Mouse (Mus musculus): ENCODE results near the gene Th. TPM values are rescaled to one million over a fixed set of nuclear protein-coding genes. Genes with fewer than 3 reads are reported as not detected.

Th gene
- polyA plus RNA-seq, 2 experiments, result 0.26 to 0.40 TPM

DNA sequence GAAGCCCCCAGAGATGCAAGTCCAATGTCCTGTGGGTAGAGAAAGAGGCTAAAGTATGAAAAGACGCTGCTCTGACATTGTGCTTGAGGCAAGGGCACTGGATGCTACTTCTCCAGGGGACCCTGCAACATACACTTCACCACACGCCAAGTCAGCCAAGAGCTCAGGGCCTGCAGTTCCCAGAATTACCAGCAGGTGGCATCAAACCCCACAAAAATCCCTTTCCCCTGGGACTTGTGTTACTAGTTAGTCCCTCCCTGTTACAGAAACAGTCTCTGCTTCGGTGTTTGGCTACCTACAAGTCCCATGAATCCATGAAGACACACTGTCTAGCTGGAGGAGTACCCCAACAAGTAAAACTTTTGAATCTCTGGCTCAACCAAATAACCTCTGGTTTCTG is 36.3 kb downstream of the Th start:
- TF ChIP-seq POLR2A (IDR thresholded peaks at IDR 0.05; ENCODE audit: borderline replicate concordance, extremely low read depth, insufficient read depth, insufficient read length), result no peak
- Histone ChIP-seq H3K27ac (replicated peaks; ENCODE audit: low read depth, low read length) (no peak overlapping the region), H3K9ac (ENCODE audit: low read depth, low read length, severe bottlenecking) (no peak overlapping the region), H3K36me3 (ENCODE audit: control insufficient read depth, insufficient read depth, low read length) (no peaks in the 10 kb centered on the region), H3K4me2 (replicated peaks; ENCODE audit: low read depth, low read length, severe bottlenecking) (no peak overlapping the region), H3K4me1 (ENCODE audit: control insufficient read depth, insufficient read depth, low read length) (peaks cover 3% of the 10 kb centered on the region; the same call in 1 of the 2 replicates), H3K27me3 (ENCODE audit: control insufficient read depth, insufficient read depth, low read length) (0 out of 2 replicates have a peak, but pooled peaks cover 7% of the 10 kb centered on the region), H3K4me3 (replicated peaks; ENCODE audit: low read length) (no peak overlapping the region), H3K9me3 (ENCODE audit: control insufficient read depth, low read length) (no peaks in the 10 kb centered on the region)
- DNase-seq (ENCODE audit: low spot score) (peak; percentile 95), ATAC-seq (ENCODE audit: low FRiP score, low read depth) (peak; percentile 63; the same call in 1 of the 2 replicates)
- WGBS, result 2% methylated on average over 3 of the region's 3 CpGs

DNA sequence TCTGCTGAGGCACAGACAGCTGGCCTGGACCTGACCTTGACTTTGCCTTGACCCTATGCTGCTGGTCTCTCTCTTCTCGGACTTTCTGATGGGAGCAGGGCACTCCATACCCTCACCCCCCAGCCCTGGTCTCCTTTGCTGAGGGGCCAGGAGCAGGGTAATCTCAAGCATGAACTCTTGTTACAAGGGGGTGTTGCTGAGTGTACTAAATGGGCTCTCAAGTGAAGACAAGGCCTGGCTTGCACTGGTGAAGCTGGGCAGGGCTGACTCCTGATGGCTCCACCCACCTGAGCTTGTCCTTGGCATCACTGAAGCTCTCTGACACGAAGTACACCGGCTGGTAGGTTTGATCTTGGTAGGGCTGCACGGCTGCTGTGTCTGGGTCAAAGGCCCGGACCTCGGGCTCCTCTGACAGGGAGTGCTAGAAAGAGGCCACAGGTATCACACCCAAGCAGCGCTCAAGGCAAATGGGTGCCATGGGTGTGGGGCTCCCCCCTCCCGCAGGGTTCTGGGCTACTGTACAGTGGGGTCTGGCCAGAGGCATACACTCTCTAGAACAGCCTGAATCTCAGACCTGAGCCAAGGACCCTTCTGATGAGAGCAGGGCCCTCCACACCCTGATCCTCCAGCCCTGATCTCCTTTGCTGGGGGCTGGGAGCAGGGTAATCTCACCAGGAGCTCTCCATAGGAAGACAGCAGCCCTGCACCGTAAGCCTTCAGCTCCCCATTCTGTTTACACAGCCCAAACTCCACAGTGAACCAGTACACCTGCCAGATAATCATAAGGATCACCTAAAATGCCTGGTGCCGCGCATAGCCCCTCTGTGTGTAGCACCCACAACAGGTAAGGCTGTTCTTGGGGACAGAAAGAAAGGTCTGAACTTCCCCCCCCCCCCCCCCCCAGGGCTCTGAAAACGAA is 36.9 kb downstream of the Th start:
- 68% methylated on average over 12 of the region's 12 CpGs for WGBS
- ATAC-seq (ENCODE audit: low FRiP score, low read depth) (no peak), DNase-seq (ENCODE audit: low spot score) (no peak)
- H3K36me3 ChIP-seq (ENCODE audit: control insufficient read depth, insufficient read depth, low read length), result no peaks in the 10 kb centered on the region
- no peak overlapping the region for H3K27ac ChIP-seq (replicated peaks; ENCODE audit: low read depth, low read length)
- no peak overlapping the region for H3K9ac ChIP-seq (ENCODE audit: low read depth, low read length, severe bottlenecking)
- no peak for TF ChIP-seq POLR2A (IDR thresholded peaks at IDR 0.05; ENCODE audit: borderline replicate concordance, extremely low read depth, insufficient read depth, insufficient read length)
- H3K27me3 ChIP-seq (ENCODE audit: control insufficient read depth, insufficient read depth, low read length), result 0 out of 2 replicates have a peak, but pooled peaks cover 7% of the 10 kb centered on the region
- no peaks in the 10 kb centered on the region for H3K9me3 ChIP-seq (ENCODE audit: control insufficient read depth, low read length)
- H3K4me2 ChIP-seq (replicated peaks; ENCODE audit: low read depth, low read length, severe bottlenecking), result no peak overlapping the region
- peaks cover 3% of the 10 kb centered on the region; the same call in 1 of the 2 replicates for H3K4me1 ChIP-seq (ENCODE audit: control insufficient read depth, insufficient read depth, low read length)
- H3K4me3 ChIP-seq (replicated peaks; ENCODE audit: low read length), result no peak overlapping the region

DNA sequence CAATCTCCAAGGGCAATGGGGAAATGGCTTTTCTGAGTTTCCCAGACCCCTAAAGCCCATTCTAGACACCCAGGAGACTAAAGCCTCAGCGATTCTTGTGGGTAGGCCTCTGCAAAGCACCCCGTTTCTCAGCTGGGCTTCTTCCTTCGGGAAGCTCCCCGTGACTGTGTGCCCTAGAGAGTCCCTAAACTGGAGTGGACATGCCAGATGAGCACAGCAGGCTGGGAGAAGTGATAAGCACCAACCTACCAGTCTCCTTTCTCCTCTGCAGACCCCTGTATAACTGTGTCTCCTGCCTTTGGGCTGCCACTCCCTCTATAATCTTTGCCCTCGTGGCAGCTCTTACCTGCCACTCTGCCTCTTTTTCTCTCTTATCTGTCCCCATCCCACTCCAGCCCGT is 37.6 kb downstream of the Th start:
- no peaks in the 10 kb centered on the region for H3K36me3 ChIP-seq (ENCODE audit: control insufficient read depth, insufficient read depth, low read length)
- WGBS, result 74% methylated on average over 6 of the region's 6 CpGs

DNA sequence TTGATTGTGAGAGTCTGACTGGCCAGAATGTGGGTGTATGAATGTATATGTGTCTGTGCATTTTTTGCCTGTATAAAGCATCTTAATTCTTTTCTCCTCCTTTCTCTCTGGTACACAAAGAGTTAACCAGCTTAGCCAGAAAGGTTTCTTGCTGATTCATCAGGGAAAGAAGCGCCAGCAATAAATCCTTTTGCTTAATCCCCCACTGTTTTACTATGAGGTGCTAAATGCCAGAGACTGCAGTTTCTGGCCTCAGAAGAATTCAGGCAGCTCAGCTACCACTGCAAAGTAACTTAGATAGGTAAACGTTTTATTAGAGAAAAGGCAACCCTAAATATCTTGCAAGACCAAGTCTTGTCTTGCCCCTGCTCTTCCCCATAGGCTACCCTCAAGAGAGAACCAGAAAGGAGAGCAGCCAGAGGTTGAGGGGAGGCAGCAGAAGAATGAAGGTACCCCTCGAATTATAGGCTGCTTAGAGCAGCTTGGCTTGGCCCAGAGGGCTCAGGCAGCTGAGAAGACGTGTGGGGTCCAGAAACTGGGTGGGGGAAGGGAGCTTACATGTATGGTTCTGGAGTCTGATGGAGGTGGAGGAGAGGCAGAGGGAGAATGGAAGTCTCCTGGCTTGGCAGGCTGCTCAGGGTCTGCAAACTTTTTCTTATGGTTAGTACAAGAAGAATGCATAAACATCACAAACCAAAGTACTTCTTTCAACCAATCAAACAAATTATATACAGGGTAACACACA is 61.3 kb downstream of the Th start:
- Histone ChIP-seq H3K27me3 (ENCODE audit: control insufficient read depth, insufficient read depth, low read length) (no peaks in the 10 kb centered on the region), H3K9me3 (ENCODE audit: control insufficient read depth, low read length) (no peaks in the 10 kb centered on the region), H3K27ac (replicated peaks; ENCODE audit: low read depth, low read length) (no peak overlapping the region), H3K4me3 (replicated peaks; ENCODE audit: low read length) (no peak overlapping the region), H3K9ac (ENCODE audit: low read depth, low read length, severe bottlenecking) (no peak overlapping the region), H3K36me3 (ENCODE audit: control insufficient read depth, insufficient read depth, low read length) (no peaks in the 10 kb centered on the region), H3K4me2 (replicated peaks; ENCODE audit: low read depth, low read length, severe bottlenecking) (no peak overlapping the region), H3K4me1 (ENCODE audit: control insufficient read depth, insufficient read depth, low read length) (peaks cover 8% of the 10 kb centered on the region)
- ATAC-seq (ENCODE audit: low FRiP score, low read depth) (peak; percentile 71; the same call in 1 of the 2 replicates), DNase-seq (ENCODE audit: low spot score) (peak; percentile 57)
- no peak for TF ChIP-seq POLR2A (IDR thresholded peaks at IDR 0.05; ENCODE audit: borderline replicate concordance, extremely low read depth, insufficient read depth, insufficient read length)
- 2% methylated on average over 4 of the region's 4 CpGs for WGBS

More for the DNA sequence above, 37.6 kb downstream of the Th start:
- no peak overlapping the region for H3K27ac ChIP-seq (replicated peaks; ENCODE audit: low read depth, low read length)
- H3K4me2 ChIP-seq (replicated peaks; ENCODE audit: low read depth, low read length, severe bottlenecking), result no peak overlapping the region
- H3K4me3 ChIP-seq (replicated peaks; ENCODE audit: low read length), result no peak overlapping the region
- no peak for ATAC-seq (ENCODE audit: low FRiP score, low read depth)
- DNase-seq (ENCODE audit: low spot score), result no peak
- 0 out of 2 replicates have a peak, but pooled peaks cover 7% of the 10 kb centered on the region for H3K27me3 ChIP-seq (ENCODE audit: control insufficient read depth, insufficient read depth, low read length)
- H3K9me3 ChIP-seq (ENCODE audit: control insufficient read depth, low read length), result no peaks in the 10 kb centered on the region
- H3K9ac ChIP-seq (ENCODE audit: low read depth, low read length, severe bottlenecking), result no peak overlapping the region
- no peak for TF ChIP-seq POLR2A (IDR thresholded peaks at IDR 0.05; ENCODE audit: borderline replicate concordance, extremely low read depth, insufficient read depth, insufficient read length)
- H3K4me1 ChIP-seq (ENCODE audit: control insufficient read depth, insufficient read depth, low read length), result peaks cover 3% of the 10 kb centered on the region; the same call in 1 of the 2 replicates

DNA sequence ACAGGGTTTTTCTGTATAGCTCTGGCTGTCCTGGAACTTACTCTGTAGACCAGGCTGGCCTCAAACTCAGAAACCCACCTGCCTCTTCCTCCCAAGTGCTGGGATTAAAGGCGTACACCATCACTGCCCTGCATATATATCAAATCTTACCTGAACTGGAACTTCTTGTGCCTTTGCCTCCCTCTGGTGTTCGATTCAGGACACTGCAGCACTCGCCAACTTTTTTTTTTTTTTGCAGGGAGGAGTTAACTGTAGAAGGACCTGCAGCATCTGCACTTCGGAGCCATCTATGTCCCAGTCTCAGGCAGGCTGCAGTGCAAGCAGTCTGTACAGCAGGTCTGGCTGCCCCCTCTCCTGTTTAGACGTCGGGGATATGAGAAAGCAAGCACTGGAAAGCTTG is 80.2 kb downstream of the Th start:
- 14% methylated on average over 6 of the region's 6 CpGs for WGBS
- TF ChIP-seq POLR2A (IDR thresholded peaks at IDR 0.05; ENCODE audit: borderline replicate concordance, extremely low read depth, insufficient read depth, insufficient read length), result no peak
- Histone ChIP-seq H3K9ac (ENCODE audit: low read depth, low read length, severe bottlenecking) (no peak overlapping the region), H3K4me2 (replicated peaks; ENCODE audit: low read depth, low read length, severe bottlenecking) (no peak overlapping the region), H3K9me3 (ENCODE audit: control insufficient read depth, low read length) (no peaks in the 10 kb centered on the region), H3K4me1 (ENCODE audit: control insufficient read depth, insufficient read depth, low read length) (no peaks in the 10 kb centered on the region), H3K4me3 (replicated peaks; ENCODE audit: low read length) (no peak overlapping the region), H3K36me3 (ENCODE audit: control insufficient read depth, insufficient read depth, low read length) (no peaks in the 10 kb centered on the region), H3K27me3 (ENCODE audit: control insufficient read depth, insufficient read depth, low read length) (no peaks in the 10 kb centered on the region), H3K27ac (replicated peaks; ENCODE audit: low read depth, low read length) (no peak overlapping the region)
- peak; percentile 48 for DNase-seq (ENCODE audit: low spot score)
- ATAC-seq (ENCODE audit: low FRiP score, low read depth), result no peak

Other genes with a start within 250 kb of the Th start
- not detected in 2 replicates for gene Ins2, start 187.7 kb downstream of the Th start, polyA plus RNA-seq (2012; rRNA removed)
- not detected in 2 replicates for gene Ins2, start 187.7 kb downstream of the Th start, polyA plus RNA-seq (2014; fragmentation: Nextera tagmentation; extraction: Ambion mirVana)
- 1.9 and 3.5 TPM in 2 replicates for gene Ascl2, start 38.1 kb upstream of the Th start, polyA plus RNA-seq (2012; rRNA removed)
- gene Ascl2, start 38.1 kb upstream of the Th start, polyA plus RNA-seq (2014; fragmentation: Nextera tagmentation; extraction: Ambion mirVana), result 1.1 and 1.5 TPM in 2 replicates
- gene Tspan32, start 73.9 kb upstream of the Th start, polyA plus RNA-seq (2012; rRNA removed), result 5.1 and 5.5 TPM in 2 replicates
- 6.0 and 7.3 TPM in 2 replicates for gene Tspan32, start 73.9 kb upstream of the Th start, polyA plus RNA-seq (2014; fragmentation: Nextera tagmentation; extraction: Ambion mirVana)
- gene Cd81, start 121.6 kb upstream of the Th start, polyA plus RNA-seq (2012; rRNA removed), result 456 and 528 TPM in 2 replicates
- 658 and 696 TPM in 2 replicates for gene Cd81, start 121.6 kb upstream of the Th start, polyA plus RNA-seq (2014; fragmentation: Nextera tagmentation; extraction: Ambion mirVana)
- gene Tssc4, start 138.1 kb upstream of the Th start, polyA plus RNA-seq (2012; rRNA removed), result 130 and 174 TPM in 2 replicates
- gene Tssc4, start 138.1 kb upstream of the Th start, polyA plus RNA-seq (2014; fragmentation: Nextera tagmentation; extraction: Ambion mirVana), result 65.0 and 67.0 TPM in 2 replicates
- gene Trpm5, start 163.5 kb upstream of the Th start, polyA plus RNA-seq (2012; rRNA removed), result 63.4 and 71.2 TPM in 2 replicates
- 24.1 and 24.2 TPM in 2 replicates for gene Trpm5, start 163.5 kb upstream of the Th start, polyA plus RNA-seq (2014; fragmentation: Nextera tagmentation; extraction: Ambion mirVana)
- 1.7 and 2.7 TPM in 2 replicates for gene Kcnq1, start 175.2 kb upstream of the Th start, polyA plus RNA-seq (2012; rRNA removed)
- gene Kcnq1, start 175.2 kb upstream of the Th start, polyA plus RNA-seq (2014; fragmentation: Nextera tagmentation; extraction: Ambion mirVana), result 1.3 and 1.5 TPM in 2 replicates

Measured in limb, embryonic 14.5 days (tissue).